In the genomic region with DNA sequence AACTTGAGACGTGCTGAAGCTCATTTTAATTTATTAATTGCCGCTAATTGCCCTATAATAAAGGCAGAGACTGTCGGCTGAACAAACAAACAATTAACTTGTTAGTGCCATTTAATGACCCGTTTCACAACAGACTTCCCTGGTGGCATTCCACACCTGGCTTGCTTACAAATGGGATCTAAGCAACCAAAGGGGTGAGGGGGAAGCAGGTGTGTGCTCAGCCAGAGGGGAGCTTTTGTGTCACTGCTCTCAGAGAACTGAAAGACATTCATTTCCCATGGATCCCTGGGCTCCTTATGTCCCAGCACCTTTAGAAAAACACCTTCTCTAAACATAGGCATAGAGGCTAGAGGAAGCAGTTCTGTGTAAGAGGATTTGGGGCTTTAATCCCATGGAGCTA, we compare ENCODE assay signal across 18 mouse cellular contexts.
"Had no signal": no experiment of that assay in that cellular context is flagged by ENCODE, and none has a peak within 500 bp of the region (broad histone marks: within the 10 kb centered on the region; RNA-seq: fewer than 3 reads in every experiment).

No protein-coding gene starts in this region.

- DNase-seq: lung, adult 18-20 months; lung, embryonic 14.5 days; lung, postnatal 10 days; lung, postnatal 4 days; retina, postnatal 1 day; right cerebral cortex, adult 18-20 months; right cerebral cortex, postnatal 25 days; right cerebral cortex, postnatal 4 days; spleen, adult 18-20 months; thymus, adult 18-20 months; thymus, postnatal 14 days; thymus, postnatal 36 days had no signal

- H3K27ac ChIP-seq: midbrain, embryonic 13.5 days; midbrain, embryonic 15.5 days; neural tube, embryonic 13.5 days; neural tube, embryonic 15.5 days had no signal

- H3K4me2 ChIP-seq: lung, embryonic 14.5 days; midbrain, embryonic 11.5 days; midbrain, embryonic 13.5 days; midbrain, embryonic 15.5 days; neural tube, embryonic 13.5 days; neural tube, embryonic 15.5 days had no signal

- H3K27me3 ChIP-seq: midbrain, embryonic 15.5 days; neural tube, embryonic 15.5 days had no signal

- H3K36me3 ChIP-seq: midbrain, embryonic 13.5 days; midbrain, embryonic 15.5 days; neural tube, embryonic 13.5 days; neural tube, embryonic 15.5 days had no signal

- H3K9ac ChIP-seq: lung, embryonic 14.5 days; midbrain, embryonic 13.5 days; midbrain, embryonic 15.5 days; neural tube, embryonic 13.5 days; neural tube, embryonic 15.5 days had no signal

- H3K4me3 ChIP-seq: midbrain, embryonic 13.5 days; midbrain, embryonic 15.5 days; myocyte; neural tube, embryonic 13.5 days; neural tube, embryonic 15.5 days had no signal

- H3K9me3 ChIP-seq: midbrain, embryonic 13.5 days; midbrain, embryonic 15.5 days; neural tube, embryonic 13.5 days; neural tube, embryonic 15.5 days had no signal

- ATAC-seq: midbrain, embryonic 13.5 days; midbrain, embryonic 15.5 days had no signal
